ENCODE assay signal across 8 mouse cellular contexts in the genomic region with DNA sequence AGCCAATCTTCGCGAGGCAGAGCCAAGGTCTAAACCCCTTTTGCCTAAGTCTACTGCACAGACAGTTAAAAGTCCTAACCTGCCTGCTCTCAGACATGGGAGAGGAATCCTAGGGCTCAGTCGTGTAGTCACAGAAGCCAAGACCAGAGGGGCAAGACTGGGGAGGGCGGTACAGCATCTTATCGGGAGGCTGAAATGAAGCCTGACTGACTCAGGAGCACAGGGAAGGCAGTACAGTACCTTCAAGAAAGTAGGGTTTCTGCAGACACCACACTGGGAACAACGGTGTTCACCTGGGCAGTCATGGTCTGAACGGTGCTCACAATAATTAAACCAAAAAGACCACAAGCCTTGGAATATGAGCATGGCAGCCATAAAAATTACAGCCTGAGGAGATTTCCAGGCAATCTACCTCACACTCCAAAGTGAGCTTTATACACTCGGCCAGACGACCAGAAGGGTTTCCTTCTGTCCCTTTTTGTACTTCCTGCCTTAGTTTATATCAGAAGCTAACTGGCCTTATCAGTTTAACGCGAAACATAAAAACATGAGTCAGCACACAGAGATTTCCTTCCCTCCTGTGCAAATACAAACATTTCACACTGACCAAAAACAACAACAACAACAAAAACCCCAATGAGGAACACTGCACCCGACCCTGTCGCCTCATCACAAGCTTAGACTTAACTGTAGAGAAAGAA. TPM values are rescaled to one million over a fixed set of nuclear protein-coding genes. Genes with fewer than 3 reads are reported as not detected.
DNase-seq lines count a peak whose midpoint lies in the region; ATAC-seq and TF ChIP-seq lines count a peak whose summit lies in the region.

No protein-coding gene starts in this region.

- no peaks in the 10 kb centered on the region for H3K9me3 ChIP-seq in kidney, postnatal 0 days (replicated peaks; ENCODE audit: low read length)
- H3K9me3 ChIP-seq in heart, embryonic 16.5 days (replicated peaks; ENCODE audit: control insufficient read depth, low read length): no peaks in the 10 kb centered on the region

- H3K4me3 ChIP-seq in kidney, postnatal 0 days (replicated peaks; ENCODE audit: low read depth, low read length): no peak overlapping the region
- H3K4me3 ChIP-seq in heart, embryonic 16.5 days (ENCODE audit: low read length): no peak overlapping the region

- 0 out of 2 replicates have a peak overlapping the region, but pooled peaks have one; percentile 9 for H3K27ac ChIP-seq in kidney, postnatal 0 days
- H3K27ac ChIP-seq in heart, embryonic 16.5 days (ENCODE audit: low read length): peak overlapping the region; percentile 64

- peak overlapping the region; percentile 16; the same call in 1 of the 2 replicates for H3K4me2 ChIP-seq in kidney, postnatal 0 days (ENCODE audit: low read length)
- H3K4me2 ChIP-seq in heart, embryonic 16.5 days (ENCODE audit: low read depth, low read length): peak overlapping the region; percentile 39

- no peaks in the 10 kb centered on the region for H3K27me3 ChIP-seq in kidney, postnatal 0 days (ENCODE audit: insufficient read depth, low read length)
- no peaks in the 10 kb centered on the region for H3K27me3 ChIP-seq in heart, embryonic 16.5 days (ENCODE audit: control insufficient read depth, insufficient read depth, low read length)

- ATAC-seq in kidney, postnatal 0 days (replicated peaks; ENCODE audit: low FRiP score, low read depth): no peak
- ATAC-seq in heart, embryonic 16.5 days (replicated peaks; ENCODE audit: extremely low read depth, insufficient read depth, low FRiP score): no peak
- ATAC-seq in megakaryocyte, adult 5-6 weeks (ENCODE audit: poor library complexity, severe bottlenecking): peak; percentile 22

- H3K4me1 ChIP-seq in kidney, postnatal 0 days (replicated peaks; ENCODE audit: insufficient read depth, low read length): peaks cover 16% of the 10 kb centered on the region
- peaks cover 35% of the 10 kb centered on the region for H3K4me1 ChIP-seq in heart, embryonic 16.5 days (ENCODE audit: control insufficient read depth, insufficient read depth, low read length)

- no peak for TF ChIP-seq CTCF in kidney, postnatal 0 days (IDR thresholded peaks at IDR 0.05; ENCODE audit: low read depth)

- no peak overlapping the region for H3K9ac ChIP-seq in kidney, postnatal 0 days (ENCODE audit: low read depth, low read length)
- H3K9ac ChIP-seq in heart, embryonic 16.5 days (ENCODE audit: low read length): peak overlapping the region; percentile 22; the same call in 1 of the 2 replicates

- DNase-seq in kidney, postnatal 0 days (ENCODE audit: low spot score): no peak
- DNase-seq in kidney, adult 18-20 months: no peak
- peak; percentile 24 for DNase-seq in c-Kit-positive CD71-positive TER-119-positive erythroid progenitor cells, embryonic 14.5 days (ENCODE audit: low spot score)
- no peak for DNase-seq in urinary bladder, postnatal 36 days (ENCODE audit: low spot score in 2 of 2)
- DNase-seq in right cerebral cortex, adult 18-20 months: no peak
- no peak for DNase-seq in urinary bladder, adult 18-20 months (ENCODE audit: low spot score in 2 of 2)

- H3K36me3 ChIP-seq in kidney, postnatal 0 days (ENCODE audit: insufficient read depth, low read length): peaks cover 19% of the 10 kb centered on the region; the same call in 1 of the 2 replicates
- H3K36me3 ChIP-seq in heart, embryonic 16.5 days (ENCODE audit: control insufficient read depth, insufficient read depth): peaks cover 9% of the 10 kb centered on the region; the same call in 1 of the 2 replicates

- 42% methylated on average over 13 of the region's 13 CpGs for WGBS in kidney, postnatal 0 days
- 48% methylated on average over 13 of the region's 13 CpGs for WGBS in heart, embryonic 16.5 days

RNA-seq across cellular contexts. Expression of a gene that starts 24.1 kb away (rescaled TPM):
- polyA plus RNA-seq in kidney, postnatal 0 days (2015; fragmentation: Nextera tagmentation; extraction: Ambion mirVana): 34.3 and 36.6 TPM in 2 replicates
- 20.8 and 22.4 TPM in 2 replicates for polyA plus RNA-seq in heart, embryonic 16.5 days (2015; fragmentation: Nextera tagmentation; extraction: Ambion mirVana)
- total RNA-seq in megakaryocyte, adult 5-6 weeks (2015): 14.3 and 17.1 TPM in 2 replicates
- total RNA-seq in megakaryocyte, adult 5-6 weeks (2017): 14.1 and 21.6 TPM in 2 replicates
